Mouse (Mus musculus): ENCODE measurements around the gene Fmn2. TPM values are rescaled to one million over a fixed set of nuclear protein-coding genes. Genes with fewer than 3 reads are reported as not detected.

The Fmn2 gene
- polyA plus RNA-seq, 1 experiment, result 0.17 TPM

DNA sequence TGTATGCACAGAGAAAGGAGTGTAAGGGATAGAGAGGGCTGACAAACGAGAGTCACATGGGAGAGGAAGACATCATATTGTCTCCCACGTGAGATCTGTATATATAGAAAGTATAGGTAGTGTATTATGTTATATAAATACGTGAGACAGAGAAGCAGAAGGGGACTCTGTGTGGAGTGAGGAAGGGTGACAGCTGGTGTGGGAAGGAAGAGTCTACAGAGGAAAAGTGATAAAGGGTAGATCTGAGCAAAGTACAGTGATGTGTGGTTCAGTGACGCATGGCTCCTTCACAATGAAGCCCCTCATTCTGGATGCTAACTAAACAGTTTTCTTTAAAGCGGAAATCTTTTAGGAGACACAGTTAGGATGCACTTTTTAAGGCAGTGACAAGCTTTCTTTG, 46.7 kb downstream of the Fmn2 start:
- no peak for DNase-seq
- 67% methylated on average over 5 of the region's 5 CpGs for WGBS
- Histone ChIP-seq H3K4me1 (ENCODE audit: control insufficient read depth, insufficient read depth, low read length) (no peaks in the 10 kb centered on the region), H3K4me3 (replicated peaks; ENCODE audit: extremely low read depth, low read depth, low read length) (no peak overlapping the region)
- TF ChIP-seq CTCF (IDR thresholded peaks at IDR 0.05; ENCODE audit: insufficient read depth, low read length) (no peak), POLR2A (IDR thresholded peaks at IDR 0.05; ENCODE audit: borderline replicate concordance, extremely low read depth, low read depth, low read length) (no peak)

DNA sequence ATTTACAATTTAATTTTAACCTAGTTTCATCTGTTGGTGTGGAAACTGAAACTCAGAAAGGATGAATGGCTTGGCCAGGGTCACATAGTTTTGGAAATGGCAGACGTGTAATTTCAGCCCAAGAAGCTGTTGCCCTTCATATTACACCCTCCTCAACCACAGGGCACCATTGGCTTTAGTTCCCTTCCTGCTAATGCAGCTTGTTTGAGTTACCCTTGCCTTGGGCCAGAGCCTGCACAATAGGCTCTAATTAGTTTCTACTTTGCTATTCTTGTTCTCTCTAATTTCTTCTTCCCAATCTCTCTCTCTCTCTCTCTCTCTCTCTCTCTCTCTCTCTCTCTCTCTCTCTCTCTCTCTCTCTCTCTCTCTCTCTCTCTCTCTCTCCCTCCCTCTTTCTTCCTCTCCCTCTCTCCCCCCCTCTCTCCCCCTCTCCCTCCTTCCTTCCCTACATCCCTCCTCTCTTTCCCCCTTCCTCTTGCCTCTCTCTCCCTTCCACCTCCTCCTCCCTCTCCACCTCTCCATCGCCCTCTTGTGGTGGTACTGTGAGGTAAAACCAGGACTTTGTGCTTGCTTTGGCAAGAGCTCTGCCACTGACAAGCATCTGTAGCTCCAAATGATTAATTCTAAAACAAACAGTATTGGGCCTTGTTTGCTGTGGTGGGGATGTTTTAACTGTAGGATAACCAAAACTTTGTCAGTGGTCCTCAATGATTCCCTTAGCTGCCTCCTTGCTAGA, 51.8 kb downstream of the Fmn2 start:
- Histone ChIP-seq H3K4me3 (replicated peaks; ENCODE audit: extremely low read depth, low read depth, low read length) (no peak overlapping the region), H3K4me1 (ENCODE audit: control insufficient read depth, insufficient read depth, low read length) (no peaks in the 10 kb centered on the region)
- 27% methylated on average over 2 of the region's 2 CpGs for WGBS
- TF ChIP-seq POLR2A (IDR thresholded peaks at IDR 0.05; ENCODE audit: borderline replicate concordance, extremely low read depth, low read depth, low read length) (no peak), CTCF (IDR thresholded peaks at IDR 0.05; ENCODE audit: insufficient read depth, low read length) (peak; percentile 42)
- peak; percentile 6 for DNase-seq

DNA sequence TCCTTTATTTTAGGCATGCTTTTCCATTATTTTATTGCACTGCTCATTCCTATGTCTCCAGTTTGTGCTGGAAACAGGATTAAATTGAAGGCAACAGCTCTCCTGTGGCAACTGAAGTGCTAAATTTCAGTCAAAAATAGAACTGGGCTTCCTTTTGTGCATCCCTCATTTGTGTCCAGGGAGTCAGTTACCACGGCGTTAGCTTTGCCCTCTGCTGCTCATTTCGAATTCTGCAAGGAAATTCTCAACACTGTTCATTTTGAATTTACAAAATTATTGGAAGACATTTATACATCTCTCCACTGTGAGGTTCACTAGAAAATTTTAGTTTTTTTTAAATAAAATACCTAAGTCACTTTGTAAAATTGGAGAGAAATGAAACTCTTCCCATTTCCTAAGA, 53.8 kb downstream of the Fmn2 start:
- 71% methylated on average over 3 of the region's 3 CpGs for WGBS
- no peak for TF ChIP-seq POLR2A (IDR thresholded peaks at IDR 0.05; ENCODE audit: borderline replicate concordance, extremely low read depth, low read depth, low read length)
- no peak for TF ChIP-seq CTCF (IDR thresholded peaks at IDR 0.05; ENCODE audit: insufficient read depth, low read length)
- H3K4me1 ChIP-seq (ENCODE audit: control insufficient read depth, insufficient read depth, low read length), result no peaks in the 10 kb centered on the region
- DNase-seq, result no peak
- H3K4me3 ChIP-seq (replicated peaks; ENCODE audit: extremely low read depth, low read depth, low read length), result no peak overlapping the region

DNA sequence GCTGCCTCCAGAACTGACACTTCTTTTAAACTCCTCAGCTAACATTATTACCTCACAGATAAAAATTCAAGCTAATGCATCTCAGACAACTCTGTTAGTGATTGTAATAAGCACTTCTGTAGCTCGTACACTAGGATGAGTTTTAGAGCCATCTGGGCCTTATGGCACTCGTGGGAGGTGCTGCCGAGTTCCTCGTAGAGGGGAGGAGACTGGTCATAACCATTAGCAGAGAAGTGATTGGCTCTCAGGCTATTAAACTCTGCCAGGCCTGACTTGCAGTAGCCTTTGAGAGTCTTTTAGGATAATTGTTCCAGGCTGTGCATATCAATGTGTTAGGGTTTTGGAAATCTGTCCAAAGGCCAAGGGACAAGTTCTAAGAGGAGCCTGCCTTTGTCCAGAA, 55.6 kb downstream of the Fmn2 start:
- Histone ChIP-seq H3K4me1 (ENCODE audit: control insufficient read depth, insufficient read depth, low read length) (no peaks in the 10 kb centered on the region), H3K4me3 (replicated peaks; ENCODE audit: extremely low read depth, low read depth, low read length) (no peak overlapping the region)
- WGBS, result 62% methylated on average over 4 of the region's 4 CpGs
- no peak for TF ChIP-seq POLR2A (IDR thresholded peaks at IDR 0.05; ENCODE audit: borderline replicate concordance, extremely low read depth, low read depth, low read length)
- no peak for TF ChIP-seq CTCF (IDR thresholded peaks at IDR 0.05; ENCODE audit: insufficient read depth, low read length)
- no peak for DNase-seq

DNA sequence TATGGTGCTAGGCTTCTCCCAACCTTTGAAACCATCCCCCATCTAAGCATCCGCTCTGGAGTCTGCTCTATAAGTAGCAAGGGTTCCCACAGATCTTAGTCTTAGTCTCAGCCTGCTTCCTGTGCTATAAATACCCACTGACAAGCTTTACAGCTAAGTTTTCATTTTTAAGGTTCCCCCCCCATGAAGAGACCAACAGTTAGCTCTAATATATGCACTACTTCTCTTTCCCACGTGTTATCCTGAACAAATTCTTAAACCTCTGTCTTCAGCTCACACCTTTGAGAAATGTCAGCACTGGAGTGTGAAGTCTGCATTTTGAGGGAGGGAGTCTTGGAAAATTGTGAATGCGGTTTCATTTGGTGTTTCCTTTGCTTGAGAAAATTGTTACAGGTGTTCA, 56.2 kb downstream of the Fmn2 start:
- WGBS, result 48% methylated on average over 3 of the region's 3 CpGs
- DNase-seq, result no peak
- Histone ChIP-seq H3K4me1 (ENCODE audit: control insufficient read depth, insufficient read depth, low read length) (no peaks in the 10 kb centered on the region), H3K4me3 (replicated peaks; ENCODE audit: extremely low read depth, low read depth, low read length) (no peak overlapping the region)
- no peak for TF ChIP-seq CTCF (IDR thresholded peaks at IDR 0.05; ENCODE audit: insufficient read depth, low read length)
- no peak for TF ChIP-seq POLR2A (IDR thresholded peaks at IDR 0.05; ENCODE audit: borderline replicate concordance, extremely low read depth, low read depth, low read length)

DNA sequence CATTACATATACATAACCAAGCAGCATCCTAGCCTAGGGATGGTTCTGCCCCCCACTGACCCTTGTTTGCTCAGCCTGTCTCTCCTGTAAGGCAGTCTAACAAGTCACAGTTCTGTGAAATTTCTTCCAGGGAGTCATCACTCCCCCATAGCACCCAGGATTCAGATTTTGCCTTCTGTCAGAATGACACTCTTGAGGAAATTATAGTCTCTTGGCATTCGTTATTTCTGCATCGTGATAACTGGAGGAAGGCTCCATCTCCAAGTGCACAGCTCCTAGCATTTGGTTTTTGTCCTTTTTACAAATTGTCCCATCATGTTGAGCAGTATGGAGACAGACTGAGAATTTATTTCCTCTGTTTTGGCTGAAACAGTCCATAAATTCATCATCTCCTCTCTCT, 56.9 kb downstream of the Fmn2 start:
- DNase-seq, result no peak
- no peak for TF ChIP-seq POLR2A (IDR thresholded peaks at IDR 0.05; ENCODE audit: borderline replicate concordance, extremely low read depth, low read depth, low read length)
- no peak for TF ChIP-seq CTCF (IDR thresholded peaks at IDR 0.05; ENCODE audit: insufficient read depth, low read length)
- 81% methylated on average over 2 of the region's 2 CpGs for WGBS
- H3K4me3 ChIP-seq (replicated peaks; ENCODE audit: extremely low read depth, low read depth, low read length), result no peak overlapping the region
- H3K4me1 ChIP-seq (ENCODE audit: control insufficient read depth, insufficient read depth, low read length), result no peaks in the 10 kb centered on the region

DNA sequence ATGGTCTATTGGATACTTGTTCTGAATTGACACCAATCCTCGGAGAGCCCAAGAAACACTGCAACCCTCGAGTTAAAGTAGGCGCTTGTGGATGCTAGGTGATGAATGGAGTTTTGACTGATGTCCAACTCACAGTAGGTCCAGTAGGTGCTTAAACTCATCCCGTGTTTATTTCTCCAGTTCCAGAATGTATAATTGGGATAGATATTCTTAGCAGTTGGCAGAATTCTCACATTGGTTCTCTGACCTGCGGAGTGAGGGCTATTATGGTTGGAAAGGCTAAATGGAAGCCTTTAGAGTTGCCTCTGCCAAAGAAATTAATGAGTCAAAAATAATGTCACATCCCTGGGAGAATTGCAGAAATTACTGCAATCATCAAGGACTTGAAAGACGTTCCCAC, 62.9 kb downstream of the Fmn2 start:
- Histone ChIP-seq H3K4me1 (ENCODE audit: control insufficient read depth, insufficient read depth, low read length) (no peaks in the 10 kb centered on the region), H3K4me3 (replicated peaks; ENCODE audit: extremely low read depth, low read depth, low read length) (no peak overlapping the region)
- WGBS, result 85% methylated on average over 6 of the region's 6 CpGs
- TF ChIP-seq POLR2A (IDR thresholded peaks at IDR 0.05; ENCODE audit: borderline replicate concordance, extremely low read depth, low read depth, low read length), result no peak
- no peak for TF ChIP-seq CTCF (IDR thresholded peaks at IDR 0.05; ENCODE audit: insufficient read depth, low read length)
- no peak for DNase-seq

DNA sequence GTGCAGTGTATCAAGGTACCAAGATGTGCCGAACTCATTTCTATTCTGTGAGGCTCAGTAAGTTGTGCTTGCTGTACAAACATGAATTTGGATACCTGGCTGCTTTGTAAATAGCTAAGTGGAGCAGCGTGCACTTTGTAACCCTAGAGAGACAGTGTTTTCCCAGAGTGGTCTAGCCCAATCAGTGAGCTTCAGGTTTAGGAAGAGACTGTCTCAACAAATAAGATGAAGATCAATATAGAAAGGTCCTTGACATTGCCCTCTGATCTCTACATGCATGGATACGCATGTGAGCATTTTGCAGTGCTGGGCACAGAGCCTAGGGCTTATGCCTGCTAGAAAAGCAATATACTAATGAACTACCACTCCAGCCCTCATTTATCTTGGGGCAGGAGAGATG, 67.0 kb downstream of the Fmn2 start:
- H3K4me3 ChIP-seq (replicated peaks; ENCODE audit: extremely low read depth, low read depth, low read length), result no peak overlapping the region
- WGBS, result 66% methylated on average over 3 of the region's 3 CpGs
- no peak for TF ChIP-seq CTCF (IDR thresholded peaks at IDR 0.05; ENCODE audit: insufficient read depth, low read length)
- TF ChIP-seq POLR2A (IDR thresholded peaks at IDR 0.05; ENCODE audit: borderline replicate concordance, extremely low read depth, low read depth, low read length), result no peak
- no peaks in the 10 kb centered on the region for H3K4me1 ChIP-seq (ENCODE audit: control insufficient read depth, insufficient read depth, low read length)
- DNase-seq, result no peak

DNA sequence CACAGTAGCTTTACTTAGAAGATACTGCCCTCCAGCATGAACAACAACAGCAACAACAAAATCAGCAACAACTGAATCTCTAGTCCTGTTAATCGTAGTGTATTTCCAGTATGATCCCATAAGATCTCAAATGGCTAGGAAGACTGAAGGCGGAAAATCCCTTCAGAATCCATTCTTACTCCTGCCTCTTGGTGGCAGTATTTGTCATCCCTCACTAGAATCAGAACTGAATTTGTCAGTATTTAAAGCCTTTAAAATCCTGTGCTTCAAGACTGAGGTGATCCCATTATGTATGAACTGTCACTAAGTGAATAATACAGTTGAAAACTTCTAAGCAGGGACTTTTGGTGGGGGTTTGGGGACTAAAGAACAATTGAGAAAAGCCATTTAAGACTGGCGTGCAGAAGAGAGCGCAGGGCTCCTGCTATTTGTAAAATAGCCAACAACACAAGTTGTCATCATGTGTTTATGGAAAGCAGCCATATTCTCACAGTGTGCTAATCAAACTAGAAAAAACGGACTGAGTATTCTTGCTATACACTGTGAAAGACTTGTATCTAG, 90.9 kb downstream of the Fmn2 start:
- WGBS, result 59% methylated on average over 5 of the region's 5 CpGs
- TF ChIP-seq POLR2A (IDR thresholded peaks at IDR 0.05; ENCODE audit: borderline replicate concordance, extremely low read depth, low read depth, low read length), result no peak
- peak; percentile 24; the same call in 1 of the 2 replicates for TF ChIP-seq CTCF (IDR thresholded peaks at IDR 0.05; ENCODE audit: insufficient read depth, low read length)
- H3K4me3 ChIP-seq (replicated peaks; ENCODE audit: extremely low read depth, low read depth, low read length), result no peak overlapping the region
- no peak for DNase-seq
- no peaks in the 10 kb centered on the region for H3K4me1 ChIP-seq (ENCODE audit: control insufficient read depth, insufficient read depth, low read length)

DNA sequence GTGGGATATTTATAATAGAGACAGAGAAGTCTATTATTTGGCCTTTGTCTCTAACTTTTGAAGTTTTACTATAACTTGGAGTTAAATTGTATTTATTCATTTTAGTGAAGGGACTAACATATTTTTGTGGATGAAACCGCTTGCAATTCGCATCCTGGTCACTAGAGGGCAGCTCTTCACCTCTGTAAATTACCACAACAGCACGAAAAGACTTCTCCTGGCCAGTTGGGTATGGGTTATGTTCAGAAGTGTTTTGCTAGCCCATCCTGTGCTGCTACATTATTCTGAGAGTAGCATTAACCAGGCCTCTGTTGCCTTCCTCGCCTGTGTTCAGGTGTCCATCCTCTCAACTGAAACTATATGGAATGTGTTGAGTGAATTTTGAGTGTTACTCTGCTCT, 93.4 kb downstream of the Fmn2 start:
- WGBS, result 4% methylated on average over 4 of the region's 4 CpGs
- peak; percentile 55 for DNase-seq
- H3K4me1 ChIP-seq (ENCODE audit: control insufficient read depth, insufficient read depth, low read length), result no peaks in the 10 kb centered on the region
- H3K4me3 ChIP-seq (replicated peaks; ENCODE audit: extremely low read depth, low read depth, low read length), result no peak overlapping the region
- no peak for TF ChIP-seq POLR2A (IDR thresholded peaks at IDR 0.05; ENCODE audit: borderline replicate concordance, extremely low read depth, low read depth, low read length)
- peak; percentile 64 for TF ChIP-seq CTCF (IDR thresholded peaks at IDR 0.05; ENCODE audit: insufficient read depth, low read length)

All from lung, adult 2 months (tissue).